ENCODE assay signal across 9 mouse cellular contexts in the genomic region with DNA sequence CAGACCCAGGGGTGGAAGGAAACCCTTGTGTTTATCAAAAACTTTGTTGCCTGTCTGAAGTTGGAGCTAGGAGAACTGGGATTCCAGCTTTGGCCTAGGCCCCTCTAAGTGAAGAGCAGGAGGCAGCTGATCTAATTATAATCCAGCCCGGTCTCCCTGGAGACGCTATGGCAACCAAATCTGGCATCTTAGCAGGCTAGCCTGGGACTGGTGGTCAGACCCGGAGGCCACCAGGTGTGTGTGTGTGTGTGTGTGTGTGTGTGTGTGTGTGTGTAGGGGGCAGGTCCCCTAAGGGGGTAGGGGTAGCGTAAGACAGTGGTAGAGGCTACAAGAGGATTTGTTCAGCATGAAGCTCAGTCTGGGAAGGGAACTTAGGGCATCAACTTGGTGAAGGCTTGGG. TPM values are rescaled to one million over a fixed set of nuclear protein-coding genes. Genes with fewer than 3 reads are reported as not detected.
DNase-seq lines count a peak whose midpoint lies in the region; ATAC-seq and TF ChIP-seq lines count a peak whose summit lies in the region.
"Had no signal": no experiment of that assay in that cellular context is flagged by ENCODE, and none has a peak within 500 bp of the region (broad histone marks: within the 10 kb centered on the region; RNA-seq: fewer than 3 reads in every experiment).

No protein-coding gene starts in this region.

- no peaks in the 10 kb centered on the region for H3K9me3 ChIP-seq in embryonic facial prominence, embryonic 13.5 days
- no peaks in the 10 kb centered on the region for H3K9me3 ChIP-seq in hindbrain, embryonic 14.5 days (ENCODE audit: control insufficient read depth, low read length)
- H3K9me3 ChIP-seq in liver, embryonic 16.5 days (replicated peaks; ENCODE audit: control insufficient read depth, low read length) = no peaks in the 10 kb centered on the region

- H3K27ac ChIP-seq in embryonic facial prominence, embryonic 13.5 days = peak overlapping the region; percentile 86
- peak overlapping the region; percentile 85 for H3K27ac ChIP-seq in hindbrain, embryonic 14.5 days
- no peak overlapping the region for H3K27ac ChIP-seq in liver, embryonic 16.5 days (ENCODE audit: low read length)
- no peak overlapping the region for H3K27ac ChIP-seq in thymus, adult 2 months (ENCODE audit: control insufficient read depth, insufficient read depth, low read length)

- peak overlapping the region; percentile 57 for H3K9ac ChIP-seq in embryonic facial prominence, embryonic 13.5 days
- H3K9ac ChIP-seq in hindbrain, embryonic 14.5 days = peak overlapping the region; percentile 74
- no peak overlapping the region for H3K9ac ChIP-seq in liver, embryonic 16.5 days (ENCODE audit: low read depth, low read length)

- peak; percentile 61 to 70 for DNase-seq in layer of hippocampus, adult 18-20 months (ENCODE audit: low spot score in 2 of 2)
- DNase-seq in layer of hippocampus, adult 9-10 months (ENCODE audit: low spot score) = no peak
- peak; percentile 74 for DNase-seq in hindbrain, embryonic 14.5 days (ENCODE audit: low spot score)
- peak; percentile 62 for DNase-seq in right cerebral cortex, postnatal 25 days
- no peak for DNase-seq in thymus, adult 2 months
- no peak for DNase-seq in spleen, postnatal 14 days (ENCODE audit: low spot score in 2 of 2)

- H3K27me3 ChIP-seq in embryonic facial prominence, embryonic 13.5 days = no peaks in the 10 kb centered on the region
- H3K27me3 ChIP-seq in hindbrain, embryonic 14.5 days (ENCODE audit: control insufficient read depth, insufficient read depth, low read length) = no peaks in the 10 kb centered on the region
- H3K27me3 ChIP-seq in liver, embryonic 16.5 days (ENCODE audit: control insufficient read depth, insufficient read depth, low read depth, low read length) = no peaks in the 10 kb centered on the region
- no peaks in the 10 kb centered on the region for H3K27me3 ChIP-seq in thymus, adult 2 months (ENCODE audit: control insufficient read depth, insufficient read depth, low read length)

- TF ChIP-seq POLR2A in thymus, adult 2 months (IDR thresholded peaks at IDR 0.05; ENCODE audit: control insufficient read depth, extremely low read depth, insufficient read depth, low read length, poor library complexity) = no peak

- H3K36me3 ChIP-seq in embryonic facial prominence, embryonic 13.5 days = peaks cover 27% of the 10 kb centered on the region
- H3K36me3 ChIP-seq in hindbrain, embryonic 14.5 days (replicated peaks; ENCODE audit: control insufficient read depth, insufficient read depth) = peaks cover 19% of the 10 kb centered on the region
- H3K36me3 ChIP-seq in liver, embryonic 16.5 days (ENCODE audit: control insufficient read depth, insufficient read depth) = no peaks in the 10 kb centered on the region
- no peaks in the 10 kb centered on the region for H3K36me3 ChIP-seq in thymus, adult 2 months (ENCODE audit: control insufficient read depth, insufficient read depth, low read length)

- WGBS in embryonic facial prominence, embryonic 13.5 days = 40% methylated on average over 4 of the region's 4 CpGs
- whole genome bisulfite sequencing in hindbrain, embryonic 14.5 days = 21% methylated on average over 4 of the region's 4 CpGs
- WGBS in liver, embryonic 16.5 days (ENCODE audit: insufficient replicate concordance) = 78% methylated on average over 4 of the region's 4 CpGs
- 79% methylated on average over 4 of the region's 4 CpGs for whole genome bisulfite sequencing in thymus, adult 2 months

- TF ChIP-seq CTCF in thymus, adult 2 months (IDR thresholded peaks at IDR 0.05; ENCODE audit: borderline replicate concordance, control insufficient read depth, extremely low read depth, insufficient read depth, low read length, poor library complexity) = no peak

- peaks cover 51% of the 10 kb centered on the region for H3K4me1 ChIP-seq in embryonic facial prominence, embryonic 13.5 days
- H3K4me1 ChIP-seq in hindbrain, embryonic 14.5 days (replicated peaks; ENCODE audit: control insufficient read depth, insufficient read depth, low read length) = peaks cover 43% of the 10 kb centered on the region
- peaks cover 34% of the 10 kb centered on the region for H3K4me1 ChIP-seq in liver, embryonic 16.5 days (ENCODE audit: control insufficient read depth, low read depth, low read length)
- H3K4me1 ChIP-seq in thymus, adult 2 months (replicated peaks; ENCODE audit: control insufficient read depth, insufficient read depth, low read length) = peaks cover 13% of the 10 kb centered on the region

- H3K4me2 ChIP-seq in embryonic facial prominence, embryonic 13.5 days = peak overlapping the region; percentile 80
- peak overlapping the region; percentile 60 for H3K4me2 ChIP-seq in hindbrain, embryonic 14.5 days (replicated peaks)
- H3K4me2 ChIP-seq in liver, embryonic 16.5 days (ENCODE audit: low read depth, low read length) = 0 out of 2 replicates have a peak overlapping the region, but pooled peaks have one; percentile 98

- 0 out of 2 replicates have a peak, but pooled peaks have one; percentile 22 for ATAC-seq in embryonic facial prominence, embryonic 13.5 days (ENCODE audit: insufficient number of reproducible peaks, insufficient read depth, low FRiP score, low TSS enrichment, low read depth)
- ATAC-seq in hindbrain, embryonic 14.5 days (ENCODE audit: low FRiP score) = peak; percentile 43
- no peak for ATAC-seq in liver, embryonic 16.5 days (ENCODE audit: low read depth)

- peak overlapping the region; percentile 62; the same call in 1 of the 2 replicates for H3K4me3 ChIP-seq in embryonic facial prominence, embryonic 13.5 days
- peak overlapping the region; percentile 48 for H3K4me3 ChIP-seq in hindbrain, embryonic 14.5 days (replicated peaks; ENCODE audit: low read length)
- no peak overlapping the region for H3K4me3 ChIP-seq in liver, embryonic 16.5 days (ENCODE audit: low read depth, low read length)
- H3K4me3 ChIP-seq in thymus, adult 2 months (ENCODE audit: control insufficient read depth, insufficient read depth, low read length) = no peak overlapping the region

RNA-seq across cellular contexts. Expression of a gene that starts 10.5 kb away (rescaled TPM):
- 10 to 100 TPM; 34.7 to 40.2 TPM for total RNA-seq in layer of hippocampus, adult 18-20 months (2021)
- polyA plus RNA-seq in embryonic facial prominence, embryonic 13.5 days (2015; fragmentation: Nextera tagmentation; extraction: Ambion mirVana) = 60.4 and 64.3 TPM in 2 replicates
- polyA plus RNA-seq in hindbrain, embryonic 14.5 days (2014; fragmentation: Nextera tagmentation; extraction: Ambion mirVana) = 44.9 and 51.4 TPM in 2 replicates
- polyA plus RNA-seq in liver, embryonic 16.5 days (2015; fragmentation: Nextera tagmentation; extraction: Ambion mirVana) = 17.4 and 19.8 TPM in 2 replicates
- polyA plus RNA-seq in thymus, adult 2 months (2012; rRNA removed) = 39.6 and 40.2 TPM in 2 replicates

RNA-seq across cellular contexts. Expression of a gene that starts 11.5 kb away (rescaled TPM):
- total RNA-seq in layer of hippocampus, adult 18-20 months (2021) = 10 to 100 TPM; 18.8 to 19.6 TPM
- polyA plus RNA-seq in embryonic facial prominence, embryonic 13.5 days (2015; fragmentation: Nextera tagmentation; extraction: Ambion mirVana) = 36.5 and 42.8 TPM in 2 replicates
- polyA plus RNA-seq in hindbrain, embryonic 14.5 days (2014; fragmentation: Nextera tagmentation; extraction: Ambion mirVana) = 52.8 and 57.2 TPM in 2 replicates
- 13.3 and 14.8 TPM in 2 replicates for polyA plus RNA-seq in liver, embryonic 16.5 days (2015; fragmentation: Nextera tagmentation; extraction: Ambion mirVana)
- polyA plus RNA-seq in thymus, adult 2 months (2012; rRNA removed) = 16.9 and 21.0 TPM in 2 replicates

RNA-seq across cellular contexts. Expression of a gene that starts 13.6 kb away (rescaled TPM):
- not detected for total RNA-seq in layer of hippocampus, adult 18-20 months (2021)
- polyA plus RNA-seq in embryonic facial prominence, embryonic 13.5 days (2015; fragmentation: Nextera tagmentation; extraction: Ambion mirVana) = not detected in 2 replicates
- not detected in 2 replicates for polyA plus RNA-seq in hindbrain, embryonic 14.5 days (2014; fragmentation: Nextera tagmentation; extraction: Ambion mirVana)
- not detected in 2 replicates for polyA plus RNA-seq in liver, embryonic 16.5 days (2015; fragmentation: Nextera tagmentation; extraction: Ambion mirVana)
- polyA plus RNA-seq in thymus, adult 2 months (2012; rRNA removed) = not detected in 2 replicates
- polyA plus RNA-seq: large intestine, adult 2 months had no signal

RNA-seq across cellular contexts. Expression of a gene that starts 21.6 kb away (rescaled TPM):
- not detected for total RNA-seq in layer of hippocampus, adult 18-20 months (2021)
- polyA plus RNA-seq in embryonic facial prominence, embryonic 13.5 days (2015; fragmentation: Nextera tagmentation; extraction: Ambion mirVana) = 1.3 and 1.6 TPM in 2 replicates
- 1.6 TPM in 2 replicates for polyA plus RNA-seq in hindbrain, embryonic 14.5 days (2014; fragmentation: Nextera tagmentation; extraction: Ambion mirVana)
- polyA plus RNA-seq in liver, embryonic 16.5 days (2015; fragmentation: Nextera tagmentation; extraction: Ambion mirVana) = 0.08 and 0.15 TPM in 2 replicates
- polyA plus RNA-seq in thymus, adult 2 months (2012; rRNA removed) = 0.09 and 0.12 TPM in 2 replicates
- polyA plus RNA-seq: large intestine, adult 2 months had no signal

RNA-seq across cellular contexts. Expression of a gene that starts 29.7 kb away (rescaled TPM):
- total RNA-seq in layer of hippocampus, adult 18-20 months (2021) = 10 to 100 TPM; 27.5 to 29.5 TPM
- 51.1 and 63.2 TPM in 2 replicates for polyA plus RNA-seq in embryonic facial prominence, embryonic 13.5 days (2015; fragmentation: Nextera tagmentation; extraction: Ambion mirVana)
- 18.9 and 19.4 TPM in 2 replicates for polyA plus RNA-seq in hindbrain, embryonic 14.5 days (2014; fragmentation: Nextera tagmentation; extraction: Ambion mirVana)
- polyA plus RNA-seq in liver, embryonic 16.5 days (2015; fragmentation: Nextera tagmentation; extraction: Ambion mirVana) = 9.7 and 10.7 TPM in 2 replicates
- polyA plus RNA-seq in thymus, adult 2 months (2012; rRNA removed) = 16.1 and 33.7 TPM in 2 replicates

Comparison
In these comparisons a context has a peak if more than half of its experiments do, and no peak if none do; other contexts are left out.
1. DNase-seq: peak in layer of hippocampus, adult 18-20 months (2 of 2), hindbrain, embryonic 14.5 days (single experiment) and right cerebral cortex, postnatal 25 days (single experiment); none in layer of hippocampus, adult 9-10 months (single experiment), thymus, adult 2 months (single experiment) and spleen, postnatal 14 days (0 of 2).
2. H3K27ac ChIP-seq: peak in embryonic facial prominence, embryonic 13.5 days (single experiment) and hindbrain, embryonic 14.5 days (single experiment); none in liver, embryonic 16.5 days (single experiment) and thymus, adult 2 months (single experiment).
3. H3K4me3 ChIP-seq: peak in embryonic facial prominence, embryonic 13.5 days (single experiment) and hindbrain, embryonic 14.5 days (single experiment); none in liver, embryonic 16.5 days (single experiment) and thymus, adult 2 months (single experiment).
4. Peak in every context shown above with its lines, with median percentiles within 50 percentile points of each other: H3K4me2 ChIP-seq.